Mouse (Mus musculus): ENCODE measurements at regions not wholly inside any gene's neighbourhood (a gene's known extent, or its start where the extent isn't known, plus 50 kb on each side); places are given as distances from the start of the nearest gene placed in this dataset.

DNA sequence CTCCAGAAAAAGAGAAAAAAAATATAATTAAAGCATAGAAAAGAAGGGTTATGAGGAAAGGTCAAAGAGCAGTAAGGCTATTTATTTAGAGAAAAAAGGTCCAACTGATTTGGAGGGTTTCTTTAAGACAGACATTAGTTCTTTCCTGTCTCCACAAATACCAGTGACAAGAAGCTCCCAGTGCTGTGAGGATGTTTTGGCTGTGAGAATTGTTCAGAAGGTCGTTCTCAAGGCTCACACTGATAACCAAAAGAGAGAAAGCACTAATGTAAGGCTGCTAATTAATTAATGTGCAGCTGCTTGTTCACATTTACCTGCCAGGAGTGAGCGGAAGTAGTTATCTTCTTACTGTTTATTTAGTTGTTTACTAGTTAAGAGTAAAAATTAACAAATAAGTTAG, 54.7 kb upstream of the Cd28 start:
- no peak for TF ChIP-seq POLR2A (IDR thresholded peaks at IDR 0.05; ENCODE audit: low read depth, low read length)
- no peak for TF ChIP-seq CTCF (IDR thresholded peaks at IDR 0.05; ENCODE audit: borderline replicate concordance, insufficient read depth, low read length)

All from embryonic fibroblast, embryonic 13.5 days (primary cell).